Mouse (Mus musculus) ES-Bruce4 (cell line): ENCODE data around the gene Pbld2.

Experiments
- CTCF ChIP-seq: IDR thresholded peaks from one replicate; pipeline ENCODE4 v1.8.1; 2011; ENCODE audit warnings: low read depth, low read length
- EP300 ChIP-seq: IDR thresholded peaks from 2 replicates; pipeline ENCODE4 v1.6.1; 2011; ENCODE audit warnings: low read depth, low read length; ENCODE audit not compliant: insufficient read depth
- POLR2A ChIP-seq: IDR thresholded peaks from one replicate; pipeline ENCODE4 v1.8.1; 2011; ENCODE audit warnings: low read length; ENCODE audit not compliant: insufficient read depth

GRCm38 (mm10) chr10:62979667-62980038, 44.5 kb upstream of the Pbld2 start:
- TF ChIP-seq CTCF (no peak), POLR2A (no peak), EP300 (no peak)
